Mouse (Mus musculus): Measurements from ENCODE around the gene Mccc2. TPM values are rescaled to one million over a fixed set of nuclear protein-coding genes. Genes with fewer than 3 reads are reported as not detected.

Gene Mccc2
- polyA plus RNA-seq, 1 experiment from 2014 or later = 35.1 TPM

DNA sequence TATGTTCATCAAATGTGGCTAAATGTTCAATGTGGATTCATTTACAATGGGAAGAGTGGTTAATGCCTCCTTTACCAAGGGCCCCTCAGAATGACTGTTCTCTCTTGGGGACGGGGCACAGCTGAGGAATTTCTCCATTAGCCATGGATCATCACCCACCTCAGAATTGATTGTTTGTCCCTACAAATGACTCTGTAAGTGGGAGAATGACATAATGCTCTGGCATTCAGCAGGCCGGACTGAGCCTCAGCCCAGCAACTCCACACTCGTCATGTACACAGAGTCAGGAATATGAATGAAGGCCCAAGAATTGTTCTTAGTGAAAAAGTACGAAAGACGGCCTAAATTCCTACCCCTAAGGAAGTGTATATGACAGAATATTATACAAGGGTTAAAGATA lies 89.2 kb downstream of the Mccc2 start:
- H3K4me1 ChIP-seq (replicated peaks; ENCODE audit: control insufficient read depth, insufficient read depth, low read length) = peaks cover 7% of the 10 kb centered on the region; the same call in 1 of the 2 replicates

DNA sequence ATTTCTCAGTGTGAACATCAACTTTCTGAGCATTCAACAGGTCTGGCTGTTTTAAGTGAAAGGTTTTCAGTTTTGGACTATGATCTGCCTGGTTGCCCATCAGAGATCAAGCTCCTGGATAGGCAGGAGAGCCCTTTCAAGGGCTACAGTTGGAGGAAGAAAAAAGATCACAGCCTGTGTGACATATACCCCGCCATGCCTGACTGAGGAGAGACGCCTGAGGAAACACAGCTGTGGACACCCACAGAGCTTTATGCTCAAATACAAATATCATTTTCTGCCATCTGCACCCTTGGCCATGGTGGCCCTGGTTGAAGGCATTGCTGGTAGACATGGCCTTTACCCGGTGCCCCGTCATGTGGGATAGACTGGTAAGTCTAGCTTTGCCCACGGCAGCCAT lies 99.8 kb downstream of the Mccc2 start:
- H3K4me1 ChIP-seq (replicated peaks; ENCODE audit: control insufficient read depth, insufficient read depth, low read length) = no peaks in the 10 kb centered on the region
- no peaks in the 10 kb centered on the region for H3K9me3 ChIP-seq (ENCODE audit: control insufficient read depth, low read length)
- H3K4me3 ChIP-seq (replicated peaks; ENCODE audit: low read length) = no peak overlapping the region
- DNase-seq (ENCODE audit: low spot score) (no peak), ATAC-seq (ENCODE audit: low FRiP score) (no peak)
- no peak overlapping the region for H3K9ac ChIP-seq
- WGBS = 74% methylated on average over 5 of the region's 5 CpGs
- no peaks in the 10 kb centered on the region for H3K36me3 ChIP-seq (replicated peaks; ENCODE audit: control insufficient read depth, insufficient read depth)
- no peak overlapping the region for H3K27ac ChIP-seq
- H3K27me3 ChIP-seq (ENCODE audit: control insufficient read depth, insufficient read depth, low read length) = no peaks in the 10 kb centered on the region
- no peak overlapping the region for H3K4me2 ChIP-seq (replicated peaks)

More for the DNA sequence above, 89.2 kb downstream of the Mccc2 start:
- Histone ChIP-seq H3K27ac (no peak overlapping the region), H3K4me3 (replicated peaks; ENCODE audit: low read length) (no peak overlapping the region), H3K9me3 (ENCODE audit: control insufficient read depth, low read length) (no peaks in the 10 kb centered on the region), H3K27me3 (ENCODE audit: control insufficient read depth, insufficient read depth, low read length) (no peaks in the 10 kb centered on the region), H3K4me2 (replicated peaks) (no peak overlapping the region), H3K9ac (no peak overlapping the region), H3K36me3 (replicated peaks; ENCODE audit: control insufficient read depth, insufficient read depth) (no peaks in the 10 kb centered on the region)
- DNase-seq (ENCODE audit: low spot score) (no peak), ATAC-seq (ENCODE audit: low FRiP score) (peak; percentile 69; the same call in 1 of the 2 replicates)
- 21% methylated on average over 5 of the region's 5 CpGs for WGBS

GRCm38 (mm10) chr13:99900965-99901364 lies 114.5 kb downstream of the Mccc2 start, which contains the start of gene Cartpt:
Gene Cartpt, minus strand, starts transcription at chr13:99901091.
- DNase-seq (ENCODE audit: low spot score) (no peak), ATAC-seq (ENCODE audit: low FRiP score) (no peak; the same call in 1 of the 2 replicates)
- Histone ChIP-seq H3K9ac (peak within 1 kb of the TSS; percentile 38), H3K36me3 (replicated peaks; ENCODE audit: control insufficient read depth, insufficient read depth) (no peaks in the 10 kb centered on the region), H3K4me2 (replicated peaks) (peak within 1 kb of the TSS; percentile 73), H3K9me3 (ENCODE audit: control insufficient read depth, low read length) (no peaks in the 10 kb centered on the region), H3K27me3 (ENCODE audit: control insufficient read depth, insufficient read depth, low read length) (peaks cover 29% of the 10 kb centered on the region), H3K4me1 (replicated peaks; ENCODE audit: control insufficient read depth, insufficient read depth, low read length) (peaks cover 5% of the 10 kb centered on the region; the same call in 1 of the 2 replicates), H3K27ac (no peak within 1 kb of the TSS), H3K4me3 (replicated peaks; ENCODE audit: low read length) (peak within 1 kb of the TSS; percentile 40)
- 45% methylated on average over 9 of the region's 9 CpGs for WGBS

- H3K27me3 ChIP-seq (ENCODE audit: control insufficient read depth, insufficient read depth, low read length) = peaks cover 29% of the 10 kb centered on the region
- H3K27ac ChIP-seq = no peak overlapping the region
- H3K9me3 ChIP-seq (ENCODE audit: control insufficient read depth, low read length) = no peaks in the 10 kb centered on the region
- peak overlapping the region; percentile 38 for H3K9ac ChIP-seq
- H3K36me3 ChIP-seq (replicated peaks; ENCODE audit: control insufficient read depth, insufficient read depth) = no peaks in the 10 kb centered on the region
- ATAC-seq (ENCODE audit: low FRiP score) (0 out of 2 replicates have a peak, but pooled peaks have one; percentile 40), DNase-seq (ENCODE audit: low spot score) (no peak)
- WGBS = 0% methylated on average over 30 of the region's 30 CpGs
- peak overlapping the region; percentile 40 for H3K4me3 ChIP-seq (replicated peaks; ENCODE audit: low read length)
- peak overlapping the region; percentile 73 for H3K4me2 ChIP-seq (replicated peaks)
- peaks cover 5% of the 10 kb centered on the region; the same call in 1 of the 2 replicates for H3K4me1 ChIP-seq (replicated peaks; ENCODE audit: control insufficient read depth, insufficient read depth, low read length)
Measured at GRCm38 (mm10) chr13:99900557-99900892, 114.9 kb downstream of the Mccc2 start.

DNA sequence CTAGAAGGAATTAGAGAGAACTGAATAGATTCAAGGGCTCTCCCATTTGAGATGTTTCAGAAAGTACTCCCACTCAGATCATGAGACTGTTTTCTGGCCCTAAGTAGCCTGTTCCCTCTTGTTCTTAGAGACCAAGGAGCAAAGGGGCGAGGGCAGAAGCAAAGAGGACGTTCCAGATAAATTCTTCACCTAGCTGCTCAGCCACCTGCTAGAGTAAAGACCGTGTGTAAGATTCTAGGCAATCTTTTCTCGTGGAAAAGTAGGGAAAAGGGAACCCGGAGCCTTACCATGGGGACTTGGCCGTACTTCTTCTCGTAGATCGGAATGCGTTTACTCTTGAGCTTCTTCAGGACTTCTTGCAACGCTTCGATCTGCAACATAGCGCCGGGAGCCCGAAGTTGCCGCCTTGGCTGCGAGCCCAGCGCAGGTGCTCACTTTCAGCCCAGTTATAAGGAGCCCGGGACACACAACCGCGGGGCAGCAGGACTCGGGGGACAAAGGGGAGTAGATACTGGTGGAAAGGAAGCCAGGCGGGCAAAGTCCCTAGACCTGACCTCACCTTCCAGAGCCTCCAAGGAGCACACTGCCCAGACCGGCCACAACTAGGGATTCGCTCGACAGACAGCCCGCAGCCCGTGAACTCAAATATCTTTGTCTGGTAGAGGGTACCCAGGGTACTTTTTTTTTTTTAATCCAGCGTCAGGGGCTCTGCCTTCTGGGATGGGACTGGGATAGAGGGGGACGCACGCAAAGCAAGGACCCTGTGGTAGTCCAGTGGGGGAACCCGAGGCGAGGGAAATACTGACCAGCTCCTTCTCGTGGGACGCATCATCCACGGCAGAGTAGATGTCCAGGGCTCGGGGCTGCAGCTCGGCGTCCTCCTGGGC lies 115.5 kb downstream of the Mccc2 start:
- Histone ChIP-seq H3K27ac (no peak overlapping the region), H3K4me3 (replicated peaks; ENCODE audit: low read length) (peak overlapping the region; percentile 40), H3K9me3 (ENCODE audit: control insufficient read depth, low read length) (no peaks in the 10 kb centered on the region), H3K9ac (peak overlapping the region; percentile 38), H3K4me2 (replicated peaks) (peak overlapping the region; percentile 73), H3K4me1 (replicated peaks; ENCODE audit: control insufficient read depth, insufficient read depth, low read length) (peaks cover 5% of the 10 kb centered on the region; the same call in 1 of the 2 replicates), H3K36me3 (replicated peaks; ENCODE audit: control insufficient read depth, insufficient read depth) (no peaks in the 10 kb centered on the region), H3K27me3 (ENCODE audit: control insufficient read depth, insufficient read depth, low read length) (peaks cover 29% of the 10 kb centered on the region)
- 5% methylated on average over 38 of the region's 38 CpGs for WGBS
- ATAC-seq (ENCODE audit: low FRiP score) (0 out of 2 replicates have a peak, but pooled peaks have one; percentile 14), DNase-seq (ENCODE audit: low spot score) (no peak)

- H3K9ac ChIP-seq = no peak overlapping the region
- H3K36me3 ChIP-seq (replicated peaks; ENCODE audit: control insufficient read depth, insufficient read depth) = no peaks in the 10 kb centered on the region
- H3K27ac ChIP-seq = no peak overlapping the region
- no peak for ATAC-seq (ENCODE audit: low FRiP score)
- no peak overlapping the region for H3K4me3 ChIP-seq (replicated peaks; ENCODE audit: low read length)
- WGBS = 22% methylated on average over 14 of the region's 14 CpGs
- peaks cover 5% of the 10 kb centered on the region; the same call in 1 of the 2 replicates for H3K4me1 ChIP-seq (replicated peaks; ENCODE audit: control insufficient read depth, insufficient read depth, low read length)
- no peak for DNase-seq (ENCODE audit: low spot score)
- H3K4me2 ChIP-seq (replicated peaks) = no peak overlapping the region
- H3K27me3 ChIP-seq (ENCODE audit: control insufficient read depth, insufficient read depth, low read length) = peaks cover 29% of the 10 kb centered on the region
- H3K9me3 ChIP-seq (ENCODE audit: control insufficient read depth, low read length) = no peaks in the 10 kb centered on the region
Measured at GRCm38 (mm10) chr13:99898816-99899215, 116.6 kb downstream of the Mccc2 start.

Other genes starting within 250 kb of the Mccc2 start
- gene Cartpt, start 114.5 kb downstream of the Mccc2 start, polyA plus RNA-seq (2014; fragmentation: Nextera tagmentation; extraction: Ambion mirVana) = 25.8 and 34.3 TPM in 2 replicates
- 18.8 and 22.2 TPM in 2 replicates for gene Bdp1, start 88.4 kb upstream of the Mccc2 start, polyA plus RNA-seq (2014; fragmentation: Nextera tagmentation; extraction: Ambion mirVana)
- 396 and 451 TPM in 2 replicates for gene Serf1, start 92.4 kb upstream of the Mccc2 start, polyA plus RNA-seq (2014; fragmentation: Nextera tagmentation; extraction: Ambion mirVana)
- 47.8 and 48.5 TPM in 2 replicates for gene Smn1, start 109.2 kb upstream of the Mccc2 start, polyA plus RNA-seq (2014; fragmentation: Nextera tagmentation; extraction: Ambion mirVana)
- gene Naip2, start 186.5 kb upstream of the Mccc2 start, polyA plus RNA-seq (2014; fragmentation: Nextera tagmentation; extraction: Ambion mirVana) = 0.17 and 0.19 TPM in 2 replicates
- 0.10 and 0.21 TPM in 2 replicates for gene Naip5, start 230.7 kb upstream of the Mccc2 start, polyA plus RNA-seq (2014; fragmentation: Nextera tagmentation; extraction: Ambion mirVana)